Mouse (Mus musculus) embryonic facial prominence, embryonic 10.5 days (tissue): Measurements from ENCODE around the gene Olfr608. TPM values are rescaled to one million over a fixed set of nuclear protein-coding genes. Genes with fewer than 3 reads are reported as not detected.
"Not testable (repeated sequence)": the region's sequence is repeated elsewhere in the genome, so short reads cannot be mapped to it uniquely, and the experiment has no call there.

Experiments
- DNase-seq: peaks from one replicate; pipeline ENCODE4 v3.0.0-alpha.2; 2017; ENCODE audit warnings: low spot score
- H3K27ac ChIP-seq: fragments of 300-500 bp; sonication (generic); replicated peaks from 2 replicates; pipeline ENCODE4 v1.5.1; 2016; ENCODE audit warnings: mild to moderate bottlenecking
- H3K27me3 ChIP-seq: fragments of 300-500 bp; sonication (generic); replicated peaks from 2 replicates; pipeline ENCODE4 v1.6.1; 2016; ENCODE audit warnings: low read depth, mild to moderate bottlenecking; ENCODE audit not compliant: poor library complexity, severe bottlenecking
- H3K36me3 ChIP-seq: fragments of 300-500 bp; sonication (generic); replicated peaks from 2 replicates; pipeline ENCODE4 v1.6.1; 2016; ENCODE audit warnings: mild to moderate bottlenecking, moderate library complexity
- H3K4me1 ChIP-seq: fragments of 300-500 bp; sonication (generic); 2 replicates; pipeline ENCODE4 v1.6.1; 2016
- H3K4me3 ChIP-seq: fragments of 300-500 bp; sonication (generic); 2 replicates; pipeline ENCODE4 v1.5.1; 2016; ENCODE audit warnings: mild to moderate bottlenecking, moderate library complexity
- H3K9me3 ChIP-seq: fragments of 300-500 bp; sonication (generic); 2 replicates; pipeline ENCODE4 v1.6.1; 2016; ENCODE audit warnings: mild to moderate bottlenecking
- WGBS: fragments of 180-500 bp; shearing (Covaris S2); methylation state at CpG from one replicate; pipeline ENCODE4 v1.1.7; 2016; 5-methylcytosine and 5-hydroxymethylcytosine counted together
- polyA plus RNA-seq: library from polyadenylated mRNA; unstranded; fragments of >200 nt; fragmentation: Nextera tagmentation; extraction: Ambion mirVana; gene quantifications from 2 replicates; pipeline ENCODE4 v1.2.1, GENCODE M21; 2016

The Olfr608 gene
- not detected in 2 replicates for polyA plus RNA-seq

GRCm38 (mm10) chr7:103469577-103469976 lies at the start of gene Olfr608:
Gene Olfr608 (plus strand): TSS chr7:103469877.
- Histone ChIP-seq H3K9me3 (no peaks in the 10 kb centered on the region), H3K4me1 (no peaks in the 10 kb centered on the region), H3K4me3 (no peak within 1 kb of the TSS), H3K36me3 (no peaks in the 10 kb centered on the region), H3K27me3 (no peaks in the 10 kb centered on the region), H3K27ac (no peak within 1 kb of the TSS)
- DNase-seq: no peak

GRCm38 (mm10) chr7:103445339-103445738 lies 24.3 kb upstream of the Olfr608 start, which contains the start of gene Olfr605:
Gene Olfr605 (minus strand): TSS chr7:103445439.
- Histone ChIP-seq H3K27me3 (no peaks in the 10 kb centered on the region), H3K9me3 (no peaks in the 10 kb centered on the region), H3K4me1 (no peaks in the 10 kb centered on the region), H3K36me3 (no peaks in the 10 kb centered on the region), H3K27ac (no peak within 1 kb of the TSS), H3K4me3 (no peak within 1 kb of the TSS)
- DNase-seq: no peak
- WGBS: 86% methylated on average over 1 of the region's 1 CpGs

- Histone ChIP-seq H3K27ac (no peak within 1 kb of the TSS), H3K4me3 (no peak within 1 kb of the TSS), H3K9me3 (no peaks in the 10 kb centered on the region), H3K4me1 (no peaks in the 10 kb centered on the region), H3K36me3 (no peaks in the 10 kb centered on the region), H3K27me3 (no peaks in the 10 kb centered on the region)
- 93% methylated on average over 2 of the region's 2 CpGs for WGBS
- DNase-seq: no peak
Measured at GRCm38 (mm10) chr7:103448746-103449145, 20.9 kb upstream of the Olfr608 start, which contains the start of gene Olfr606. Gene Olfr606 (plus strand): TSS chr7:103449046.

GRCm38 (mm10) chr7:103460590-103460989 lies 9.1 kb upstream of the Olfr608 start:
- WGBS: 91% methylated on average over 5 of the region's 5 CpGs
- no peaks in the 10 kb centered on the region for H3K27me3 ChIP-seq
- no peak for DNase-seq
- H3K4me3 ChIP-seq: no peak overlapping the region
- H3K9me3 ChIP-seq: no peaks in the 10 kb centered on the region
- no peak overlapping the region for H3K27ac ChIP-seq
- H3K4me1 ChIP-seq: no peaks in the 10 kb centered on the region
- H3K36me3 ChIP-seq: no peaks in the 10 kb centered on the region

GRCm38 (mm10) chr7:103477106-103477505 lies 7.4 kb downstream of the Olfr608 start:
- H3K27me3 ChIP-seq, H3K27ac ChIP-seq, DNase-seq, H3K9me3 ChIP-seq, H3K36me3 ChIP-seq, H3K4me3 ChIP-seq, H3K4me1 ChIP-seq: not testable (repeated sequence)
- WGBS: 90% methylated on average over 9 of the region's 9 CpGs

- Histone ChIP-seq H3K9me3 (no peaks in the 10 kb centered on the region), H3K36me3 (no peaks in the 10 kb centered on the region), H3K4me1 (no peaks in the 10 kb centered on the region), H3K27me3 (no peaks in the 10 kb centered on the region), H3K27ac (no peak within 1 kb of the TSS), H3K4me3 (no peak within 1 kb of the TSS)
- no peak for DNase-seq
- WGBS: 60% methylated on average over 1 of the region's 1 CpGs
Measured at GRCm38 (mm10) chr7:103497962-103498361, 28.3 kb downstream of the Olfr608 start, which contains the start of gene Olfr609. Gene Olfr609 (minus strand): TSS chr7:103498062.

- H3K4me3 ChIP-seq: no peak within 1 kb of the TSS
- H3K27ac ChIP-seq: no peak within 1 kb of the TSS
- DNase-seq: no peak
- no peaks in the 10 kb centered on the region for H3K36me3 ChIP-seq
- H3K27me3 ChIP-seq: no peaks in the 10 kb centered on the region
- 91% methylated on average over 2 of the region's 2 CpGs for WGBS
- H3K4me1 ChIP-seq: no peaks in the 10 kb centered on the region
- no peaks in the 10 kb centered on the region for H3K9me3 ChIP-seq
Measured at GRCm38 (mm10) chr7:103512022-103512421, 42.3 kb downstream of the Olfr608 start, which contains the start of gene Olfr610. Gene Olfr610 (minus strand): TSS chr7:103512122.

GRCm38 (mm10) chr7:103520746-103521145 lies 51.1 kb downstream of the Olfr608 start, which contains the start of gene Olfr611:
Gene Olfr611 (minus strand): TSS chr7:103520846.
- not testable (repeated sequence) for H3K4me1 ChIP-seq, H3K27me3 ChIP-seq, H3K27ac ChIP-seq, DNase-seq, H3K4me3 ChIP-seq, H3K36me3 ChIP-seq, H3K9me3 ChIP-seq
- 81% methylated on average over 1 of the region's 1 CpGs for WGBS

Other genes starting within 250 kb of the Olfr608 start
- gene Usp17ld, start 217.4 kb upstream of the Olfr608 start, polyA plus RNA-seq: not detected in 2 replicates
- gene Olfr596, start 164.2 kb upstream of the Olfr608 start, polyA plus RNA-seq: not detected in 2 replicates
- gene Olfr597, start 153.6 kb upstream of the Olfr608 start, polyA plus RNA-seq: not detected in 2 replicates
- gene Olfr598, start 146.3 kb upstream of the Olfr608 start, polyA plus RNA-seq: not detected in 2 replicates
- not detected in 2 replicates for gene Olfr599, start 134.0 kb upstream of the Olfr608 start, polyA plus RNA-seq
- not detected in 2 replicates for gene Olfr600, start 120.2 kb upstream of the Olfr608 start, polyA plus RNA-seq
- gene Olfr601, start 107.2 kb upstream of the Olfr608 start, polyA plus RNA-seq: not detected in 2 replicates
- not detected in 2 replicates for gene Olfr603, start 83.7 kb upstream of the Olfr608 start, polyA plus RNA-seq
- not detected in 2 replicates for gene Usp17lc, start 54.8 kb upstream of the Olfr608 start, polyA plus RNA-seq
- not detected in 2 replicates for gene Olfr605, start 24.4 kb upstream of the Olfr608 start, polyA plus RNA-seq
- not detected in 2 replicates for gene Olfr606, start 20.8 kb upstream of the Olfr608 start, polyA plus RNA-seq
- gene Olfr607, start 5.7 kb upstream of the Olfr608 start, polyA plus RNA-seq: not detected in 2 replicates
- gene Olfr609, start 28.2 kb downstream of the Olfr608 start, polyA plus RNA-seq: not detected in 2 replicates
- not detected in 2 replicates for gene Olfr610, start 42.2 kb downstream of the Olfr608 start, polyA plus RNA-seq
- not detected in 2 replicates for gene Olfr611, start 51.0 kb downstream of the Olfr608 start, polyA plus RNA-seq
- gene Olfr612, start 72.8 kb downstream of the Olfr608 start, polyA plus RNA-seq: not detected in 2 replicates
- gene Olfr613, start 78.2 kb downstream of the Olfr608 start, polyA plus RNA-seq: not detected in 2 replicates
- not detected in 2 replicates for gene Olfr615, start 86.2 kb downstream of the Olfr608 start, polyA plus RNA-seq
- not detected in 2 replicates for gene Olfr616, start 99.3 kb downstream of the Olfr608 start, polyA plus RNA-seq
- gene Olfr617, start 103.2 kb downstream of the Olfr608 start, polyA plus RNA-seq: not detected in 2 replicates
- gene Olfr618, start 120.2 kb downstream of the Olfr608 start, polyA plus RNA-seq: not detected in 2 replicates
- gene Olfr619, start 130.7 kb downstream of the Olfr608 start, polyA plus RNA-seq: not detected in 2 replicates
- gene Olfr620, start 142.7 kb downstream of the Olfr608 start, polyA plus RNA-seq: not detected in 2 replicates
- gene Olfr622, start 172.8 kb downstream of the Olfr608 start, polyA plus RNA-seq: not detected in 2 replicates
- gene Olfr623, start 193.8 kb downstream of the Olfr608 start, polyA plus RNA-seq: not detected in 2 replicates
- gene Olfr624, start 201.3 kb downstream of the Olfr608 start, polyA plus RNA-seq: 0.04 and 0.05 TPM in 2 replicates
- not detected in 2 replicates for gene Olfr625-ps1, start 212.8 kb downstream of the Olfr608 start, polyA plus RNA-seq
- not detected in 2 replicates for gene Olfr243, start 244.8 kb downstream of the Olfr608 start, polyA plus RNA-seq